Mouse (Mus musculus) neural tube, embryonic 13.5 days (tissue): ENCODE data around the gene Gm10799. TPM values are rescaled to one million over a fixed set of nuclear protein-coding genes. Genes with fewer than 3 reads are reported as not detected.
"Not testable (repeated sequence)": the region's sequence is repeated elsewhere in the genome, so short reads cannot be mapped to it uniquely, and the experiment has no call there.

Experiments used
- ATAC-seq: fragments of 200-750 bp; cut with Nextera tagmentation; 2 replicates; pipeline ENCODE4 v1.8.0; 2017; ENCODE audit warnings: low read depth, mild to moderate bottlenecking, moderate TSS enrichment, moderate library complexity
- H3K27ac ChIP-seq: fragments of 300-500 bp; sonication (generic); replicated peaks from 2 replicates; pipeline ENCODE4 v1.5.1; 2015; ENCODE audit warnings: moderate library complexity, mild to moderate bottlenecking, inconsistent platforms
- H3K27me3 ChIP-seq: fragments of 300-500 bp; sonication (generic); 2 replicates; pipeline ENCODE4 v1.6.1; 2015; ENCODE audit warnings: mild to moderate bottlenecking, inconsistent platforms
- H3K36me3 ChIP-seq: fragments of 300-500 bp; sonication (generic); 2 replicates; pipeline ENCODE4 v1.6.1; 2015; ENCODE audit warnings: mild to moderate bottlenecking, inconsistent platforms
- H3K4me1 ChIP-seq: fragments of 300-500 bp; sonication (generic); replicated peaks from 2 replicates; pipeline ENCODE4 v1.6.1; 2015; ENCODE audit warnings: inconsistent platforms
- H3K4me2 ChIP-seq: fragments of 300-500 bp; sonication (generic); 2 replicates; pipeline ENCODE4 v1.6.1; 2015; ENCODE audit warnings: inconsistent platforms, mild to moderate bottlenecking, moderate library complexity
- H3K4me3 ChIP-seq: fragments of 300-500 bp; sonication (generic); 2 replicates; pipeline ENCODE4 v1.5.1; 2015; ENCODE audit warnings: mild to moderate bottlenecking, inconsistent platforms
- H3K9ac ChIP-seq: fragments of 300-500 bp; sonication (generic); 2 replicates; pipeline ENCODE4 v1.6.1; 2015; ENCODE audit warnings: moderate library complexity, mild to moderate bottlenecking, inconsistent platforms
- H3K9me3 ChIP-seq: fragments of 300-500 bp; sonication (generic); 2 replicates; pipeline ENCODE4 v1.6.1; 2016; ENCODE audit warnings: inconsistent platforms
- WGBS: fragments of 180-500 bp; shearing (Covaris S2); methylation state at CpG from one replicate; pipeline ENCODE4 v1.1.7; 2015; 5-methylcytosine and 5-hydroxymethylcytosine counted together
- polyA plus RNA-seq: library from polyadenylated mRNA; unstranded; fragments of >200 nt; fragmentation: Nextera tagmentation; extraction: Ambion mirVana; gene quantifications from 2 replicates; pipeline ENCODE4 v1.2.1, GENCODE M21; 2015

The Gm10799 gene
- not detected in 2 replicates for polyA plus RNA-seq

DNA sequence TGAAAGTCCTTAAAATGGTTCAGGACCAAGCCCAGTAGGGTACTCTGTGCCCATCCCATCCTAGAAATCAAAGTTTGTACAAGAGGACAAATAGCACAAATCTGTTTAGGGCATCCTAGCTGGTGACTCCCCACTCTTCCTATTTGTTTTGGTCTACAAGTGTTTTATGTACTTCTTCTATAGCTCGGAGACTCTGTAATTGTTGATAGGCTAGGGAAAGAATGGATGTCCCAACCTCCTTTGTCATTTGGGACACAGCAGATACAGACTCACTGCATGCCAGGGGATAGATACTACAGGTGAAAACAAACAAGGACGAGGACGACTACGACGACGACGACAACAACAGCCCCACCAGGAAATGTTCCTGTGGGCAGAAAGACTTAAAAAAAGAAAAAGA, at the start of gene Gm10799:
Gm10799 (minus strand) TSS at position 101 of the 400 bp plus-strand sequence.
- H3K27me3 ChIP-seq, H3K4me2 ChIP-seq, H3K4me3 ChIP-seq, H3K27ac ChIP-seq, H3K4me1 ChIP-seq, ATAC-seq, H3K9me3 ChIP-seq, H3K36me3 ChIP-seq, H3K9ac ChIP-seq: not testable (repeated sequence)
- 80% methylated on average over 7 of the region's 7 CpGs for WGBS

DNA sequence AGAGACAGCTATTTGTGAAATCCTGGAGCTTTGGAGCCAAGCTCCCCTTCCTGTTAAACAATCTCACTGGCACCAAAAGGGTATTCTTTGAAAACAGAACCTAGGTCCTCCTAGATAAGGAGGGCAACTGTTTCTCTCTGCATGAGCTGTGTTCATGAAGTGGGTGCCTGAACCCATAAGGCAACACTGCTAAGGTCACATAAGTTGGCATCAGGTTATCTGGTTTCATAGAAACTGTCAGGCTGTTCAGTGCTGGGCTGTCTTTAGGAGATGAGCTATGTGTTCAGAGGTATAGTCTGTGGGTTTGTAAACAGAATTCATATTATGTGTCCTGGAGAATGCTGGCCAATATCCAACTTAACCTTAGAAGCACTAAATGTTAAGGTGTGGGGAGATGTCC, 48.8 kb upstream of the Gm10799 start:
- not testable (repeated sequence) for H3K9me3 ChIP-seq, H3K4me3 ChIP-seq, H3K27me3 ChIP-seq, ATAC-seq, H3K27ac ChIP-seq, H3K4me2 ChIP-seq, H3K9ac ChIP-seq, H3K36me3 ChIP-seq
- H3K4me1 ChIP-seq: peaks cover 12% of the 10 kb centered on the region; the same call in 1 of the 2 replicates

DNA sequence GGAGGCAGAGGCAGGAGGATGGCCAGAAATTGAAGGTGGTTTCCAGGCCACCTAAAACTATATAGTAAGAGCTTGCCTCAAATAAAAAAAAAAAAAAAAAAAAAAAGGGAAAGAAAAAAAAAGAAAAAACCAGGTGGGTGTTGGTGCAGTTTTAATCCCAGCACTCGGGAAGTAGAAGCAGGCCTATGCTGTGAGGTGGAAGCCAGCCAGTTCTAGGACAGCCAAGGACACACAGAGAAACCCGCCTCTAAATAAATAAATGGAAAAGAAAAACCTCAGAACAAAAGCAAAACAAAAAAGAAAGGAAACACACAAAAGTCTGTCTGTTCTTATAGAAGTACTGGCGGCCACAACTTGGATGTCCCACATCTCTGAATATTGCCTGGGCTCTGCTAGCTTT, 46.5 kb upstream of the Gm10799 start:
- no peak overlapping the region for H3K4me2 ChIP-seq
- no peak for ATAC-seq

DNA sequence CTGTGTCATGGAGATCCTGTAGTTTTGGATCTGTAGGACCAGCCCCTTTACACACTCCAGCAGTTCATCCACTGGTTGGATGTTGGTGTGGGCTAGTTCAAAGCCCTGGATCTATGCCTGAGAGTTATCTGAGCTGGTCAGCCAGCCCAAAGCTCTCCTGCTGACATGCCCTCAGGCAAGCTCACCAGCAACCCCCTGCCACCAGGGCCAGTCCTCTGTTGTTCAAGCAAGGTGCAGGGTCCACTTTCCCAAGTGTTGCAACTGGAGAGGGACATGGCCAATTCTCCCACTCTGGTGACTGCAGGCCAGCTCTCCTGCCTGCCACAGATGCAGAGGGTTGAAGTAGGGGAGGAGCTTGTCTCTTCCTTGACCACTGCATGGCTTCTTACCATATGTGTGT, 45.2 kb upstream of the Gm10799 start:
- H3K27ac ChIP-seq, H3K36me3 ChIP-seq, H3K9me3 ChIP-seq, ATAC-seq, H3K4me3 ChIP-seq, H3K9ac ChIP-seq, H3K4me2 ChIP-seq, H3K27me3 ChIP-seq, H3K4me1 ChIP-seq: not testable (repeated sequence)

More for the DNA sequence above, 46.5 kb upstream of the Gm10799 start:
- H3K4me3 ChIP-seq: no peak overlapping the region
- H3K36me3 ChIP-seq: no peaks in the 10 kb centered on the region
- WGBS: 82% methylated on average over 3 of the region's 3 CpGs
- peaks cover 10% of the 10 kb centered on the region; the same call in 1 of the 2 replicates for H3K4me1 ChIP-seq
- H3K9ac ChIP-seq: no peak overlapping the region
- H3K27me3 ChIP-seq: no peaks in the 10 kb centered on the region
- H3K9me3 ChIP-seq: no peaks in the 10 kb centered on the region
- no peak overlapping the region for H3K27ac ChIP-seq

DNA sequence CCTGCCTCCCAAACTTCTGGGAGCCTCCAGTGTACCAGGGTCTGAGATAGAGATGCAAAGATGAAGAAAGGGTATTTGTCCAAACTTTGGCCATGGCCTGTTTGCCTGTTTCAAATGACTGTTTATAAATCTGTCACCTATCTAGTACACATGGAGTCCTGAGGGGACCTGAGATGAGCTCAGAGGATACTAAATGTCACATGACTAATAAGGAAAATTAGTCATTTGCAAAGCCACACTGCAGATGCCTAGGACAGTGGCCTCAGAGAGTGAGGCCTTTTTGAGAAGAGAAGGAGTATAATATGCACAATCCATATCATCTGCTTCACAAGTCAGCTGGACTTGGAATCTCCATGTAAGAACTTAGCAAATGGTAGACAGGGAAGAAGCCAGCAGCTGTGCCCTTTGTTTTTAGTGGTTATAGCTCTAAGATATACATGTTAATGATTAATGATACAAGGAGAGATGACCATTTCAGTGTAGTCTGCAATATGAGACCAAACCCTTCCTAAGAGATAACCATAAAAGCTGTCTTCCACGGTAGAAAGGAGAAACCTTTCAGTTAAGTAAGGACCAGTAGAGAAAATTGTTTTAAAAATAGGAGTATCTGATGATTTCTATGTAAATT, 42.9 kb upstream of the Gm10799 start:
- not testable (repeated sequence) for H3K27ac ChIP-seq, ATAC-seq, H3K4me1 ChIP-seq, H3K9ac ChIP-seq, H3K27me3 ChIP-seq, H3K4me3 ChIP-seq, H3K36me3 ChIP-seq, H3K4me2 ChIP-seq, H3K9me3 ChIP-seq
- WGBS: no CpG with 5 or more reads among the region's 1 CpGs

DNA sequence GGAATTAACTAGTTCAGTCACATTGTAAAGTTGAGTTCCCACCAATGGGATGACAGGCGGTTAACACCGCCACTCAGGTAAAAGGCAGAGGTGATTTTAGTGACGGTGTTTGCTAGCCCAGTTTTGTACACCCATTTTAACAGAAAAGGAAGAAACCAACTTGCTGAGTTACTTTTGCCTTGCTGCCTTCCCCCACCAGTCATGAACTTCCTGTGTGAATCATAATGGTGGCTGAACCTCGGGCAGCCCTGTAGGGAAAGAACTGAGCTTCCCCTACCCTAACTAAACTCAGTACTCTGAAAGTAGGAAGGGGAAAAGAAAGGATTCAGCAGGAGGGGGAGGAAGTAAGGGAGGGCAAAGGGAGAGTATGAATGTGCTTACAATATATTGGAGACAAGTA, 41.7 kb upstream of the Gm10799 start:
- Histone ChIP-seq H3K9ac (no peak overlapping the region), H3K27me3 (no peaks in the 10 kb centered on the region), H3K27ac (no peak overlapping the region), H3K4me1 (no peaks in the 10 kb centered on the region), H3K36me3 (no peaks in the 10 kb centered on the region), H3K4me3 (no peak overlapping the region), H3K4me2 (no peak overlapping the region), H3K9me3 (no peaks in the 10 kb centered on the region)
- 86% methylated on average over 4 of the region's 4 CpGs for WGBS
- no peak for ATAC-seq

DNA sequence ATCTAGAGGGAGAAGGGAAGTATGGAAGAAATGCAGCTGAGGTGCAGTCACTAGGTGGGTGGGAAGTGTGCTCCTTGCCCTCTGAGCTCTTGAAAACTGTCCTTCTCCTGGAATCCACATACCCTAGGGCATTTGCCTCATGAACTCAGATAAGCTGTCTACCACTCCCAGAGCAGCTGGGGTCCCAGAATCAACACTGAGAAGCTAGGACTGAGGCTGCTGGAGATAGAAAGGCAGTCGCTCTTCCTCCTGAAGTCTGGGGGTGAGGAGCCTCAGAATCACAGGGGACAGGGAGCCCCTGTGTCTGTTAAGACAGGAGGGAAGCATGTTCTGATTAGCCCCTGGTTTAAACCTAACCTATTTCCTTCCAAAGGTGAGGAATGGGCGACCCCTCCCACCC, 41.2 kb upstream of the Gm10799 start:
- WGBS: 81% methylated on average over 2 of the region's 2 CpGs
- no peak overlapping the region for H3K9ac ChIP-seq
- no peak for ATAC-seq

DNA sequence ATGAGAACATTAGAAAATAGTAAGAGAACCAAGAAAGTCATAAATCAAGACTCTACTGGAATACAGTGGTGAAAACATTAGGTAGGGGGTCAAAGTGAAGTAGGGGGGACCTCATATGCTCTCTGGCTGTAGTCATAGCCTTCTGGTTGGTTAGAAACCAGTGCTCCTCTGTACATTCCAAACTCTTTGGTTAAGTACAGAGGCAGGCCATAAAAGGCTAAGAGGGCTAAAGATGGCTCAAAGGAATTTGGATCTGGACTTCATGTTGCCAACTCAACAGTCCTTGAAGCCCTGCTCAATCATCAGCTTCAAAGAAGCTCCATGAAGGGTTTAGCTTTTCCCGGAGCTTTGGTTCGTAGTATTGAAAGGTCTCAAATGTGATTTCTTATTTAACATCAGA, 40.7 kb upstream of the Gm10799 start:
- H3K9ac ChIP-seq: not testable (repeated sequence)

More for the DNA sequence above, 41.2 kb upstream of the Gm10799 start:
- Histone ChIP-seq H3K9me3 (no peaks in the 10 kb centered on the region), H3K4me1 (no peaks in the 10 kb centered on the region), H3K27me3 (no peaks in the 10 kb centered on the region), H3K36me3 (no peaks in the 10 kb centered on the region), H3K4me3 (no peak overlapping the region), H3K27ac (no peak overlapping the region), H3K4me2 (no peak overlapping the region)

DNA sequence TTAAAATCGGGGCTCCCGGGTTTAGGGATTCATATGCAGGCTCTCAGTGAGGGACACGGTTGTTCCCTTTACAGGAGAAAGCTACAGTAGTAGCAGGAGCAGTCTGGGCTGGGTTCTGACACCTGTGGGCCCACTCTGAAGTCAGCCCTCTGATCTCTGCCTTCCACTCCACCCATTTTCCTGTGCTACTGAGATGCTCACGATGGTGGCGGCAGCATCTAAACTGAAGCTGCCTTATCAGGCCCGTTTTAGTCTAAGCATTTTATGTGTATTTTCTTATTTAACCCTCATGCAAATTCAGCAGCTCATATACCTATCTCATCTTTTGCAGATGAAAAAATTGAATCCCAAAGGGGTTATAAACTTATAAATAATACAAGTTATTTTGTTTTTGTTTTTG, 36.5 kb upstream of the Gm10799 start:
- H3K4me1 ChIP-seq: no peaks in the 10 kb centered on the region
- no peaks in the 10 kb centered on the region for H3K36me3 ChIP-seq
- no peak overlapping the region for H3K4me3 ChIP-seq
- no peak overlapping the region for H3K9ac ChIP-seq
- no peak overlapping the region for H3K27ac ChIP-seq
- no peaks in the 10 kb centered on the region for H3K27me3 ChIP-seq
- no peaks in the 10 kb centered on the region for H3K9me3 ChIP-seq
- 87% methylated on average over 6 of the region's 6 CpGs for WGBS
- no peak overlapping the region for H3K4me2 ChIP-seq
- ATAC-seq: no peak

More for the DNA sequence above, 40.7 kb upstream of the Gm10799 start:
- not testable (repeated sequence) for H3K4me1 ChIP-seq, H3K4me2 ChIP-seq, H3K36me3 ChIP-seq, H3K4me3 ChIP-seq, H3K27ac ChIP-seq, H3K9me3 ChIP-seq, H3K27me3 ChIP-seq, ATAC-seq
- 93% methylated on average over 2 of the region's 2 CpGs for WGBS

DNA sequence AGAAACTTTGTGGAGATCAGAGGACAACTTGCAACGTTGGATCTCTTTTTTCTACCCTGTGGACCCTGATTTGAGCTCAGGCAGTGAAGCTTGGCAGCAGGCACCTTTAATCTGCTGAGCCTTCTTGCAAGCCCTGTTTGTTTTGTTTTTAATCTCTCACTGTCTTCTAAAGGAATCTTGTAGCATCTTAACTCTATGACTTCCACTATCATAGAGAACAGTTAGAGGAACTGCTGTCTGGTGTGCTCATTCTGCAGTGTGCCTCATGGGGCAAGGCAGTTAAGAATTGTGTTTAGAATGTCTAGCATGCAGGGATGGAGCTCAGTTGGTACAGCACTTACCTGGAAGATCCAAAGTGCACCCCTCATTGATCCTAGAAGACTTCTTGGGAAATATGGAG, 31.6 kb upstream of the Gm10799 start:
- Histone ChIP-seq H3K9ac (no peak overlapping the region), H3K36me3 (no peaks in the 10 kb centered on the region), H3K4me1 (peaks cover 10% of the 10 kb centered on the region), H3K9me3 (no peaks in the 10 kb centered on the region), H3K27ac (no peak overlapping the region), H3K4me3 (no peak overlapping the region), H3K27me3 (no peaks in the 10 kb centered on the region), H3K4me2 (no peak overlapping the region)
- WGBS: 65% methylated on average over 1 of the region's 1 CpGs
- ATAC-seq: no peak

DNA sequence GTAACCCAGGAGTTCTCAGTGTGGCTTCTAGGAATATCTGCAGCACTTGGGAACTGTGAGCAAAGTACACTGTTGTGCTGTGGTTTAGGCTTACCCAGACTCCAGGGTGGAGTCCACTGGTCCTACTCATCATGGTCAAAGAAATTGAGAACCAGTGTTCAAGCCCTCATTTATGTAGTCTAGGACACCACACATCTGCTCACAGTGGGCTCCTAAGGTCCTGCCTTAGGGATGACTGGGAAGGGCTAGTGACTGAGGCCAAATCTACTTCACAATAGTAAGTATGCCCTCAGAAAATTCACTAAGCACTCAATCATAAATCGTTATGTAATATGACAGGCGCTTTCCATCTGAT, 30.9 kb upstream of the Gm10799 start:
- Histone ChIP-seq H3K27me3 (no peaks in the 10 kb centered on the region), H3K36me3 (no peaks in the 10 kb centered on the region), H3K9me3 (no peaks in the 10 kb centered on the region), H3K27ac (no peak overlapping the region), H3K9ac (no peak overlapping the region), H3K4me3 (no peak overlapping the region), H3K4me1 (peaks cover 10% of the 10 kb centered on the region), H3K4me2 (no peak overlapping the region)
- ATAC-seq: no peak
- WGBS: 96% methylated on average over 2 of the region's 2 CpGs

DNA sequence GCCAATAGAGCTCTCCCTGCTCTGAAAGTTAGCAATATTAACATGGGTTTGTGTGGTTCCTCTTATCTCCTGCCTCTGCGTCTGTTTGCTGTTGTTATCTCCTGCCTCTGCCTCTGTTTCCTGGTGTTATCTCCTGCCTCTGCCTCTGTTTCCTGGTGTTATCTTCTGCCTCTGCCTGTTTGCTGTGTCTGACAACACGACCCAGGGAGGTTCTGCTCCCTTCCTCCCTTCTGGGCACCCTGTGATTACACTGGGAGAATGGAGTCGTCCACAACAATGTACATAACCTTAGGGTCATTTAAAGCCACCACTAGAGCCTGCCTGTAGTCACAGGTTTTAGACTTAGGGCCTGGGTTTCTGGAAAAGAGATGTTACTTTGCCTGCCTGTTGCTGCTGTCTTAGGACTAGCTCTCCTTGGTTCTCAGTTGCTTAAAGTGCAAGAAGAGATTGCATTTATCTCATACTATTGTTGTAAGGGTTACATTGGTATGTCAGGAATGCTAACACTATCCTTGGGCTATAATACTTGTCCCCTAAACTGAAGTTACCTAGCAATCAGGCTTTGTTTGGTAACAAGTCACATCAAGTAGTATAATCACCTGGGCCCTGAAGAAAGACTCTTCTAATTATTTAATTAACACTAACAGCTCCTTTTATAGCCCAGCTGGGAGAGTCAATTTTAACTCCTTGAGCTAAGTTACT, 30.3 kb upstream of the Gm10799 start:
- Histone ChIP-seq H3K36me3 (no peaks in the 10 kb centered on the region), H3K27me3 (no peaks in the 10 kb centered on the region), H3K4me2 (no peak overlapping the region), H3K9ac (no peak overlapping the region), H3K27ac (no peak overlapping the region), H3K4me1 (peaks cover 10% of the 10 kb centered on the region), H3K9me3 (no peaks in the 10 kb centered on the region), H3K4me3 (no peak overlapping the region)
- no peak for ATAC-seq
- WGBS: 31% methylated on average over 3 of the region's 3 CpGs

DNA sequence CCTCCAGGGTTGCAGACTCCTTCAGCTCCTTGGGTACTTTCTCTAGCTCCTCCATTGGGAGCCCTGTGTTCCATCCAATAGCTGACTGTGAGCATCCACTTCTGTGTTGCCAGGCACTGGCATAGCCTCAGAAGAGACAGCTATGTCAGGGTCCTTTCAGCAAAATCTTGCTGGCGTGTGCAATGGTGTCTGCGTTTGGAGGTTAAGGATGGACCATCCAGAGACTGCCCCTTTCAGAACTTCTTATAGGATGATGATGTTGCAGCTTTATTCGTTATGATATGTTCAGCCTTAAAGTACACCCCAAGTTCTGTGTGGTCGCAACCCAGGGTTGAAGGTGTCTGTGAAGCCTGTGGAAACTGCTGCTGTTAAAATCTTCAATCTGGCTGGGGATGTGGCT, 29.0 kb upstream of the Gm10799 start:
- not testable (repeated sequence) for H3K36me3 ChIP-seq, H3K4me3 ChIP-seq, H3K9me3 ChIP-seq, H3K4me2 ChIP-seq, H3K9ac ChIP-seq, H3K27ac ChIP-seq, H3K27me3 ChIP-seq, ATAC-seq
- WGBS: 96% methylated on average over 4 of the region's 4 CpGs
- peaks cover 10% of the 10 kb centered on the region for H3K4me1 ChIP-seq
